Mouse (Mus musculus): ENCODE data around the gene Celf6.

- TF ChIP-seq CTCF (IDR thresholded peaks at IDR 0.05; ENCODE audit: borderline replicate concordance, extremely low read depth, insufficient read depth, insufficient read length) (no peak), POLR2A (IDR thresholded peaks at IDR 0.05; ENCODE audit: borderline replicate concordance, extremely low read depth, insufficient read depth, insufficient read length, poor library complexity, severe bottlenecking) (no peak)
Measured at GRCm38 (mm10) chr9:59601661-59602060, 23.9 kb downstream of the Celf6 start.
